Mouse (Mus musculus) limb, embryonic 10.5 days (tissue): ENCODE results near the gene Pten. TPM values are rescaled to one million over a fixed set of nuclear protein-coding genes. Genes with fewer than 3 reads are reported as not detected.
A peak's percentile ranks its signal among the peaks of the same experiment; 100 is the strongest.

Source experiments
- DNase-seq: peaks from one replicate; pipeline ENCODE4 v3.0.0-alpha.2; 2017; ENCODE audit warnings: low spot score
- H3K27ac ChIP-seq: fragments of 300-500 bp; sonication (generic); 2 replicates; pipeline ENCODE4 v1.5.1; 2016; ENCODE audit warnings: mild to moderate bottlenecking
- H3K27me3 ChIP-seq: fragments of 300-500 bp; sonication (generic); 2 replicates; pipeline ENCODE4 v1.6.1; 2016; ENCODE audit warnings: low read depth, mild to moderate bottlenecking; ENCODE audit not compliant: poor library complexity, severe bottlenecking
- H3K36me3 ChIP-seq: fragments of 300-500 bp; sonication (generic); 2 replicates; pipeline ENCODE4 v1.6.1; 2016; ENCODE audit warnings: mild to moderate bottlenecking, moderate library complexity
- H3K4me1 ChIP-seq: fragments of 300-500 bp; sonication (generic); 2 replicates; pipeline ENCODE4 v1.6.1; 2016
- H3K4me3 ChIP-seq: fragments of 300-500 bp; sonication (generic); 2 replicates; pipeline ENCODE4 v1.5.1; 2016; ENCODE audit warnings: mild to moderate bottlenecking, moderate library complexity
- H3K9me3 ChIP-seq: fragments of 300-500 bp; sonication (generic); replicated peaks from 2 replicates; pipeline ENCODE4 v1.6.1; 2016; ENCODE audit warnings: mild to moderate bottlenecking
- WGBS: fragments of 180-500 bp; shearing (Covaris S2); methylation state at CpG from one replicate; pipeline ENCODE4 v1.1.7; 2016; 5-methylcytosine and 5-hydroxymethylcytosine counted together
- polyA plus RNA-seq: library from polyadenylated mRNA; unstranded; fragments of >200 nt; fragmentation: Nextera tagmentation; extraction: Ambion mirVana; gene quantifications from 2 replicates; pipeline ENCODE4 v1.2.1, GENCODE M21; 2016

Pten gene
- polyA plus RNA-seq, 1 experiment from 2014 or later: 5.8 TPM

- H3K27ac ChIP-seq: no peak overlapping the region
- no peak overlapping the region for H3K4me3 ChIP-seq
- H3K36me3 ChIP-seq: no peaks in the 10 kb centered on the region
- DNase-seq: no peak
- no peaks in the 10 kb centered on the region for H3K27me3 ChIP-seq
- 87% methylated on average over 3 of the region's 3 CpGs for WGBS
- no peaks in the 10 kb centered on the region for H3K9me3 ChIP-seq
- H3K4me1 ChIP-seq: no peaks in the 10 kb centered on the region
These were observed 90.7 kb downstream of the Pten start for GRCm38 (mm10) chr19:32848041-32848440.

- H3K4me3 ChIP-seq: no peak overlapping the region
- 79% methylated on average over 3 of the region's 3 CpGs for WGBS
- H3K36me3 ChIP-seq: no peaks in the 10 kb centered on the region
These were observed 95.0 kb downstream of the Pten start for GRCm38 (mm10) chr19:32852306-32852705.

GRCm38 (mm10) chr19:32861675-32862575 is 104.6 kb downstream of the Pten start:
- DNase-seq: no peak
- 88% methylated on average over 12 of the region's 12 CpGs for WGBS

More at GRCm38 (mm10) chr19:32852306-32852705, 95.0 kb downstream of the Pten start:
- Histone ChIP-seq H3K27ac (no peak overlapping the region), H3K27me3 (no peaks in the 10 kb centered on the region), H3K9me3 (no peaks in the 10 kb centered on the region), H3K4me1 (no peaks in the 10 kb centered on the region)
- DNase-seq: no peak

GRCm38 (mm10) chr19:32866765-32867164 is 109.5 kb downstream of the Pten start:
- WGBS: 10% methylated on average over 13 of the region's 13 CpGs
- H3K27ac ChIP-seq: no peak overlapping the region

More at GRCm38 (mm10) chr19:32861675-32862575, 104.6 kb downstream of the Pten start:
- H3K4me1 ChIP-seq: peaks cover 3% of the 10 kb centered on the region
- H3K27ac ChIP-seq: no peak overlapping the region
- no peaks in the 10 kb centered on the region for H3K9me3 ChIP-seq
- H3K36me3 ChIP-seq: no peaks in the 10 kb centered on the region
- H3K4me3 ChIP-seq: no peak overlapping the region
- H3K27me3 ChIP-seq: peaks cover 5% of the 10 kb centered on the region; the same call in 1 of the 2 replicates

GRCm38 (mm10) chr19:32867181-32867897 is 110.0 kb downstream of the Pten start:
- Histone ChIP-seq H3K36me3 (no peaks in the 10 kb centered on the region), H3K4me3 (peak overlapping the region; percentile 40), H3K27ac (no peak overlapping the region), H3K27me3 (peaks cover 5% of the 10 kb centered on the region; the same call in 1 of the 2 replicates), H3K9me3 (no peaks in the 10 kb centered on the region), H3K4me1 (peaks cover 10% of the 10 kb centered on the region)
- peak; percentile 35 for DNase-seq
- 9% methylated on average over 18 of the region's 18 CpGs for WGBS

More at GRCm38 (mm10) chr19:32866765-32867164, 109.5 kb downstream of the Pten start:
- Histone ChIP-seq H3K27me3 (peaks cover 5% of the 10 kb centered on the region; the same call in 1 of the 2 replicates), H3K36me3 (no peaks in the 10 kb centered on the region), H3K4me1 (peaks cover 10% of the 10 kb centered on the region), H3K4me3 (peak overlapping the region; percentile 40), H3K9me3 (no peaks in the 10 kb centered on the region)
- no peak for DNase-seq

DNA sequence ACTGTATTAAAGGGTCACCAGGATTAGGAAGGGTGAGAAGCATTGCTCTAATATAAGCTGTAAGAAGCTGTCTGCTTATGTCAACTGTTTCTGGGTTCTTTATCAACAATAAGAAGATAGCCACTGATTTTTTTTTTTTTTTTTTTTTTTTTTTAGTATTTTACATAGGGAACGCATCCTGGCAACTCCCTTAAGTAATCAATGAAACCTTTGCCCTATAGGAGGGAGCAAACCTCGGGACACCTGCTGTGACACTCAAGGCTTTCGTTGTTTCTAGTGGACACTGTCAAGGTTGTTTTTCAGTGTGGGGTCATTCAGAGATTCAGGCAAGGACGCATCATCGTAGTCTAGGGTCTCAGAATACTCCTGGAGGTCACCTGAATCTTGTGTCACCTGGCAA is 111.3 kb downstream of the Pten start:
- H3K4me3 ChIP-seq: no peak overlapping the region
- no peaks in the 10 kb centered on the region for H3K9me3 ChIP-seq
- WGBS: 54% methylated on average over 5 of the region's 5 CpGs
- no peak for DNase-seq
- H3K36me3 ChIP-seq: no peaks in the 10 kb centered on the region
- peaks cover 13% of the 10 kb centered on the region for H3K4me1 ChIP-seq
- no peak overlapping the region for H3K27ac ChIP-seq
- peaks cover 5% of the 10 kb centered on the region; the same call in 1 of the 2 replicates for H3K27me3 ChIP-seq

DNA sequence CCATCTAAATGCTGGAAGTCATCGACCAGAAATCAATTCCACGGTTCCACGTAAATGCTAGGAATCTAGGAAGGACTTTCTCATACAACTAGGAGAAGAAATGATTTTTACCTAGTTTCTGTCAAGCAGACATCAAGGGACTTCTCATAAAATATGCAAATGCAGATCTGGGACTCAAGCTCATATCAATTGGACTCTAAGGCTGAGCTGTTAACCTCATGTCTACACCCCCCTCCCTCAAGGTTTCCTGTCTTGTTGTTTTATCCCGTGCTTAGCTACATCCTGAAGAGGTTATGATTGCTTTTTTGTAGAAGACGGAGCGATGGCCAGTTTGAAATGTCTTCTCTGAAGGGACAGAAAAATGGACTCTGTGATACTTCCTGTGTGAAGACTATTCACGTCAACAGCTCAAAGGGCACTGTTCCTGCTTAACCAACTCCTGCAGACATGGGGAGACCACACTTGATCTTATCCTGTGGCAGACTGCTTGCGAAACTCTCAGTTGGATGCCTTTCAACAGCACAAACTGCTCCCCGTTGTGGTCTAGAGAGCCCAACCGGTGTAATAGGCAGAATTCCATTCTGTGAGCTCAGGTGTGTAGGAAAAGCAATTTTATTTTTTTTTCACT is 111.9 kb downstream of the Pten start:
- H3K27me3 ChIP-seq: peaks cover 5% of the 10 kb centered on the region; the same call in 1 of the 2 replicates
- no peak overlapping the region for H3K4me3 ChIP-seq
- H3K27ac ChIP-seq: no peak overlapping the region
- H3K9me3 ChIP-seq: no peaks in the 10 kb centered on the region
- peaks cover 13% of the 10 kb centered on the region for H3K4me1 ChIP-seq
- H3K36me3 ChIP-seq: no peaks in the 10 kb centered on the region
- 48% methylated on average over 10 of the region's 10 CpGs for WGBS
- no peak for DNase-seq

GRCm38 (mm10) chr19:32873904-32874637 is 116.8 kb downstream of the Pten start:
- Histone ChIP-seq H3K4me1 (0 out of 2 replicates have a peak, but pooled peaks cover 2% of the 10 kb centered on the region), H3K36me3 (no peaks in the 10 kb centered on the region), H3K27me3 (no peaks in the 10 kb centered on the region), H3K4me3 (no peak overlapping the region), H3K27ac (no peak overlapping the region), H3K9me3 (no peaks in the 10 kb centered on the region)
- WGBS: 71% methylated on average over 7 of the region's 7 CpGs
- DNase-seq: no peak

Other genes with a start within 250 kb of the Pten start
- gene Papss2, start 161.7 kb upstream of the Pten start, polyA plus RNA-seq: 0.56 and 2.3 TPM in 2 replicates
- gene Atad1, start 17.7 kb upstream of the Pten start, polyA plus RNA-seq: 62.5 and 71.7 TPM in 2 replicates